Mouse (Mus musculus): ENCODE data around the gene Rspo1.

DNA sequence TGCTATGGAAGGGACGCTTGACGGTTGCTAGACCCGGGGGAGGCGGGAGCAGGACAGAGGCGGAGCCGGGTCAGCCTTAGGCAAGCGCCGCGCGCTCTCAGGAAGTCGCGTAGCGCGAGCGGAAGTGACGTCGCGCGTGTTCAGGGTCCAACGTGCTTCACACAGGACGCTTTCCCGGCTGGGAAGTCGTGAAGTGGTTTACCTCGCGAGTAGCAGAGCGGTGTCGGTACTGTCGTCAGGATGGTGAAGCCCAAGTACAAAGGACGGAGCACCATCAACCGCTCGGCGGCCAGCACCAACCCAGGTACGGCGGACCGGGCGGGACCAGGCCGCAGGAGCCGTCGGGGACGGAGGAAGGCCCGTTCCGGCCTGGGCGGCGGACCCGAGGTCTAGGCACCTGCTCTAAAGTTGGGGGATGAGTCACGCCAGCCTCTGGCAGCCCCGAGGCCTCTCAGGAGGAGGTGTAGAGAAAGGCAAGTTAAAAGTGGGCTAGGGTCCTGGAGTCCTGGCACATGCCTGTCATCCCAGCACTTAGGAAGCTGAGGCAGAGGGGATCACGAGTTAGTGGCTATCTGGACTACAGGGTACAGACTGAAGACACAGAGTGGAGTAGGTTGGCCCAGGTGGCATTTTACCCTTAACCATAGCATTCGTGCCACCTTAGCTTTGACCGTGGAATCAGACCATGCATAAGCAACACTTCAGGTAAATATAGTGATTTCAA lies 43.8 kb downstream of the Rspo1 start:
- TF ChIP-seq CTCF (IDR thresholded peaks at IDR 0.05) (no peak), POLR2A (IDR thresholded peaks at IDR 0.05; ENCODE audit: insufficient read depth, low read depth, low read length) (peak; percentile 84), EP300 (IDR thresholded peaks at IDR 0.05; ENCODE audit: insufficient read depth, low read depth, low read length) (peak; percentile 46; the same call in 1 of the 2 replicates)
